Mouse (Mus musculus) limb, embryonic 15.5 days (tissue): Measurements from ENCODE around the gene Spindoc. TPM values are rescaled to one million over a fixed set of nuclear protein-coding genes. Genes with fewer than 3 reads are reported as not detected.
"Not testable (repeated sequence)": the region's sequence is repeated elsewhere in the genome, so short reads cannot be mapped to it uniquely, and the experiment has no call there.

Source experiments
- ATAC-seq: fragments of 200-750 bp; cut with Nextera tagmentation; 2 replicates; pipeline ENCODE4 v1.8.0; 2017; ENCODE audit warnings: low read depth, moderate TSS enrichment; ENCODE audit not compliant: insufficient number of reproducible peaks, low FRiP score, low TSS enrichment
- H3K27ac ChIP-seq: fragments of 300-500 bp; sonication (generic); 2 replicates; pipeline ENCODE4 v1.5.1; 2015; ENCODE audit warnings: moderate library complexity, mild to moderate bottlenecking, inconsistent platforms
- H3K27me3 ChIP-seq: fragments of 300-500 bp; sonication (generic); 2 replicates; pipeline ENCODE4 v1.6.1; 2015; ENCODE audit warnings: inconsistent platforms
- H3K36me3 ChIP-seq: fragments of 300-500 bp; sonication (generic); 2 replicates; pipeline ENCODE4 v1.6.1; 2015; ENCODE audit warnings: inconsistent platforms
- H3K4me1 ChIP-seq: fragments of 300-500 bp; sonication (generic); 2 replicates; pipeline ENCODE4 v1.6.1; 2015; ENCODE audit warnings: inconsistent platforms
- H3K4me2 ChIP-seq: fragments of 300-500 bp; sonication (generic); 2 replicates; pipeline ENCODE4 v1.6.1; 2015; ENCODE audit warnings: mild to moderate bottlenecking, inconsistent platforms
- H3K4me3 ChIP-seq: fragments of 300-500 bp; sonication (generic); 2 replicates; pipeline ENCODE4 v1.5.1; 2015; ENCODE audit warnings: mild to moderate bottlenecking, inconsistent platforms
- H3K9ac ChIP-seq: fragments of 300-500 bp; sonication (generic); 2 replicates; pipeline ENCODE4 v1.6.1; 2015; ENCODE audit warnings: inconsistent platforms
- H3K9me3 ChIP-seq: fragments of 300-500 bp; sonication (generic); 2 replicates; pipeline ENCODE4 v1.6.1; 2016; ENCODE audit warnings: inconsistent platforms
- WGBS: fragments of 180-500 bp; shearing (Covaris S2); methylation state at CpG from one replicate; pipeline ENCODE4 v1.1.7; 2015; 5-methylcytosine and 5-hydroxymethylcytosine counted together
- polyA plus RNA-seq: library from polyadenylated mRNA; unstranded; fragments of >200 nt; fragmentation: Nextera tagmentation; extraction: Ambion mirVana; gene quantifications from 2 replicates; pipeline ENCODE4 v1.2.1, GENCODE M21; 2015

The Spindoc gene
- polyA plus RNA-seq, 1 experiment from 2014 or later, result 24.8 TPM

GRCm38 (mm10) chr19:7419134-7419533 is 36.3 kb upstream of the Spindoc start:
- Histone ChIP-seq H3K4me3 (peak overlapping the region; percentile 86), H3K9me3 (no peaks in the 10 kb centered on the region), H3K4me1 (peaks cover 67% of the 10 kb centered on the region), H3K27me3 (no peaks in the 10 kb centered on the region), H3K36me3 (peaks cover 30% of the 10 kb centered on the region), H3K9ac (peak overlapping the region; percentile 98; the same call in 1 of the 2 replicates), H3K4me2 (peak overlapping the region; percentile 75), H3K27ac (no peak overlapping the region)
- ATAC-seq, result no peak
- 31% methylated on average over 6 of the region's 6 CpGs for WGBS

- Histone ChIP-seq H3K36me3 (peaks cover 25% of the 10 kb centered on the region), H3K4me3 (peak overlapping the region; percentile 86), H3K27ac (peak overlapping the region; percentile 95), H3K27me3 (no peaks in the 10 kb centered on the region), H3K9me3 (no peaks in the 10 kb centered on the region), H3K4me2 (peak overlapping the region; percentile 75), H3K4me1 (peaks cover 57% of the 10 kb centered on the region), H3K9ac (peak overlapping the region; percentile 98)
- ATAC-seq, result peak; percentile 77
- under 1% methylated on average over 44 of the region's 59 CpGs for WGBS
Measured at GRCm38 (mm10) chr19:7417911-7418849, 35.4 kb upstream of the Spindoc start.

- Histone ChIP-seq H3K27me3 (no peaks in the 10 kb centered on the region), H3K4me1 (peaks cover 47% of the 10 kb centered on the region), H3K4me3 (peak within 1 kb of the TSS; percentile 86), H3K9ac (peak within 1 kb of the TSS; percentile 98), H3K4me2 (peak within 1 kb of the TSS; percentile 75), H3K9me3 (no peaks in the 10 kb centered on the region), H3K36me3 (peaks cover 16% of the 10 kb centered on the region), H3K27ac (peak within 1 kb of the TSS; percentile 95)
- ATAC-seq, result peak; percentile 49
- under 1% methylated on average over 84 of the region's 107 CpGs for WGBS
Measured at GRCm38 (mm10) chr19:7416834-7417735, 34.3 kb upstream of the Spindoc start, which contains the start of gene 2700081O15Rik. Gene 2700081O15Rik, plus strand, starts transcription at chr19:7417625.

GRCm38 (mm10) chr19:7415916-7416833 is 33.4 kb upstream of the Spindoc start:
- Histone ChIP-seq H3K4me2 (peak overlapping the region; percentile 75), H3K36me3 (peaks cover 10% of the 10 kb centered on the region), H3K27me3 (no peaks in the 10 kb centered on the region), H3K27ac (peak overlapping the region; percentile 95), H3K9me3 (no peaks in the 10 kb centered on the region), H3K9ac (peak overlapping the region; percentile 98), H3K4me3 (peak overlapping the region; percentile 86), H3K4me1 (peaks cover 37% of the 10 kb centered on the region)
- WGBS, result 27% methylated on average over 22 of the region's 22 CpGs
- no peak for ATAC-seq

- no peaks in the 10 kb centered on the region for H3K36me3 ChIP-seq
Measured at GRCm38 (mm10) chr19:7412361-7412760, 29.6 kb upstream of the Spindoc start.

GRCm38 (mm10) chr19:7404623-7405229 is 21.9 kb upstream of the Spindoc start:
- no peak overlapping the region for H3K4me2 ChIP-seq
- no peak for ATAC-seq
- WGBS, result 58% methylated on average over 9 of the region's 9 CpGs

More at GRCm38 (mm10) chr19:7412361-7412760, 29.6 kb upstream of the Spindoc start:
- H3K4me3 ChIP-seq, result no peak overlapping the region
- ATAC-seq, result no peak
- H3K27ac ChIP-seq, result no peak overlapping the region
- no peak overlapping the region for H3K4me2 ChIP-seq
- H3K9me3 ChIP-seq, result no peaks in the 10 kb centered on the region
- 45% methylated on average over 2 of the region's 2 CpGs for WGBS
- H3K27me3 ChIP-seq, result no peaks in the 10 kb centered on the region
- peaks cover 12% of the 10 kb centered on the region for H3K4me1 ChIP-seq
- H3K9ac ChIP-seq, result no peak overlapping the region

GRCm38 (mm10) chr19:7400635-7401034 is 17.8 kb upstream of the Spindoc start:
- H3K9ac ChIP-seq, result no peak overlapping the region
- no peak overlapping the region for H3K4me3 ChIP-seq
- whole genome bisulfite sequencing, result 59% methylated on average over 11 of the region's 11 CpGs
- no peaks in the 10 kb centered on the region for H3K9me3 ChIP-seq
- H3K4me1 ChIP-seq, result peaks cover 3% of the 10 kb centered on the region; the same call in 1 of the 2 replicates
- H3K27ac ChIP-seq, result no peak overlapping the region
- H3K4me2 ChIP-seq, result no peak overlapping the region
- no peaks in the 10 kb centered on the region; the same call in 1 of the 2 replicates for H3K27me3 ChIP-seq
- H3K36me3 ChIP-seq, result no peaks in the 10 kb centered on the region
- no peak for ATAC-seq

More at GRCm38 (mm10) chr19:7404623-7405229, 21.9 kb upstream of the Spindoc start:
- no peaks in the 10 kb centered on the region; the same call in 1 of the 2 replicates for H3K4me1 ChIP-seq
- no peaks in the 10 kb centered on the region; the same call in 1 of the 2 replicates for H3K27me3 ChIP-seq
- no peak overlapping the region for H3K27ac ChIP-seq
- H3K9me3 ChIP-seq, result no peaks in the 10 kb centered on the region
- no peak overlapping the region for H3K4me3 ChIP-seq
- no peak overlapping the region for H3K9ac ChIP-seq
- no peaks in the 10 kb centered on the region for H3K36me3 ChIP-seq

- H3K27me3 ChIP-seq, H3K27ac ChIP-seq, H3K4me3 ChIP-seq, H3K36me3 ChIP-seq, H3K4me1 ChIP-seq, H3K4me2 ChIP-seq, H3K9ac ChIP-seq, H3K9me3 ChIP-seq, ATAC-seq: not testable (repeated sequence)
- WGBS, result 35% methylated on average over 24 of the region's 24 CpGs
Measured at GRCm38 (mm10) chr19:7398898-7399297, 16.1 kb upstream of the Spindoc start.

- H3K27ac ChIP-seq, H3K4me1 ChIP-seq, ATAC-seq, H3K4me3 ChIP-seq, H3K9me3 ChIP-seq, H3K36me3 ChIP-seq, H3K9ac ChIP-seq, H3K4me2 ChIP-seq, H3K27me3 ChIP-seq: not testable (repeated sequence)
- 63% methylated on average over 10 of the region's 10 CpGs for WGBS
Measured at GRCm38 (mm10) chr19:7396867-7397826, 14.4 kb upstream of the Spindoc start.

- Histone ChIP-seq H3K4me2 (no peak overlapping the region), H3K4me3 (no peak overlapping the region), H3K27ac (no peak overlapping the region), H3K36me3 (no peaks in the 10 kb centered on the region), H3K9ac (no peak overlapping the region), H3K9me3 (no peaks in the 10 kb centered on the region), H3K4me1 (peaks cover 3% of the 10 kb centered on the region), H3K27me3 (no peaks in the 10 kb centered on the region)
- no peak for ATAC-seq
- 83% methylated on average over 6 of the region's 6 CpGs for WGBS
Measured at GRCm38 (mm10) chr19:7388488-7388887, 5.7 kb upstream of the Spindoc start.
